Mouse (Mus musculus): ENCODE data around the gene Csnka2ip.

DNA sequence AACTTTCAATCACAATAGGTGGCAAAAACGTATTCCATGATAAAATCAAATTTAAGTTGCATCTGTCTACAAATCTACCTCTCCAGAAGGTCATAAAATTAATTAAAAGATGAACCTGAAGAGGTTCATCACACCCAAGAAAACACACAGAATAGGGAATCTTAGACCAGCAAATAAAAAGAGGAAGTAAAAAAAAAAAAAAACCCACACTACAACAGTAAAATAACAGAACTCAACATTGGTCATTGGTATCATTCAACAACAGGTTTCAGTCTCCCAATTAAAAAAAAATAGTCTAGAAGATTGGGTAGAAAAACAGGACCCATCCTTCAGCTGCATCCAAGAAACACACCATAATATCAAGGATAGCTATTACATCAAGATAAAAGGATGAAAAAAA is 32.9 kb upstream of the Csnka2ip start:
- no peak for TF ChIP-seq CTCF (IDR thresholded peaks at IDR 0.05; ENCODE audit: control insufficient read depth, insufficient read depth, insufficient read length)
- TF ChIP-seq FOSL1 (IDR thresholded peaks at IDR 0.05; ENCODE audit: insufficient read depth, low read length, poor library complexity, severe bottlenecking), result no peak
- no peak for TF ChIP-seq MAX (IDR thresholded peaks at IDR 0.05)
